Mouse (Mus musculus) Muller cell, postnatal 12 days (primary cell): ENCODE results near the gene Gm15128.
"Not testable (repeated sequence)": the region's sequence is repeated elsewhere in the genome, so short reads cannot be mapped to it uniquely, and the experiment has no call there.

ENCODE experiments used
- DNase-seq: peaks from one replicate; pipeline ENCODE4 v3.0.0-alpha.2; 2015; ENCODE audit errors: inconsistent ontology term

The Gm15128 gene

GRCm38 (mm10) chrX:147765691-147766090, at the start of gene Gm15128:
Gene Gm15128, plus strand, starts transcription at chrX:147765991.
- not testable (repeated sequence) for DNase-seq
